Mouse (Mus musculus) liver, adult 2 months (tissue): ENCODE measurements around the gene Gm5431.

Experiments
- CTCF ChIP-seq: fragments of 200-500 bp; IDR thresholded peaks from 2 replicates; pipeline ENCODE4 v1.5.1; 2011; ENCODE audit warnings: low read depth, low read length, control low read depth
- POLR2A ChIP-seq: fragments of 200-500 bp; IDR thresholded peaks from 2 replicates; pipeline ENCODE4 v1.6.1; 2011; ENCODE audit warnings: low read length, control low read depth; ENCODE audit not compliant: insufficient read depth; ENCODE audit errors: extremely low read depth

GRCm38 (mm10) chr11:48902021-48902420, at the start of gene Gm5431:
- TF ChIP-seq CTCF (no peak), POLR2A (no peak)
